Comparison of ENCODE assay signal across 8 mouse cellular contexts in genomic region chr7:80198863-80199262, GRCm38 (mm10). TPM values are rescaled to one million over a fixed set of nuclear protein-coding genes. Genes with fewer than 3 reads are reported as not detected.
DNase-seq lines count a peak whose midpoint lies in the region; ATAC-seq and TF ChIP-seq lines count a peak whose summit lies in the region.

No protein-coding gene starts in this region.

- H3K27ac ChIP-seq in kidney, embryonic 15.5 days: peak overlapping the region; percentile 94
- peak overlapping the region; percentile 97 for H3K27ac ChIP-seq in forebrain, embryonic 12.5 days
- 0 out of 2 replicates have a peak overlapping the region, but pooled peaks have one; percentile 3 for H3K27ac ChIP-seq in liver, adult 2 months (replicated peaks; ENCODE audit: insufficient read depth, low read depth, low read length)
- H3K27ac ChIP-seq in stomach, postnatal 0 days (replicated peaks): peak overlapping the region; percentile 96

- TF ChIP-seq EP300 in stomach, postnatal 0 days (optimal IDR thresholded peaks at IDR 0.05): no peak

- H3K4me2 ChIP-seq in kidney, embryonic 15.5 days: peak overlapping the region; percentile 78
- H3K4me2 ChIP-seq in forebrain, embryonic 12.5 days: peak overlapping the region; percentile 82
- peak overlapping the region; percentile 88 for H3K4me2 ChIP-seq in stomach, postnatal 0 days (replicated peaks; ENCODE audit: low read depth)

- peak; percentile 9; the same call in 1 of the 2 replicates for ATAC-seq in kidney, embryonic 15.5 days (replicated peaks; ENCODE audit: low FRiP score)
- peak; percentile 24 for ATAC-seq in forebrain, embryonic 12.5 days (ENCODE audit: low FRiP score)
- ATAC-seq in stomach, postnatal 0 days (ENCODE audit: low FRiP score, low TSS enrichment): no peak

- peaks cover 59% of the 10 kb centered on the region for H3K4me1 ChIP-seq in kidney, embryonic 15.5 days
- peaks cover 68% of the 10 kb centered on the region for H3K4me1 ChIP-seq in forebrain, embryonic 12.5 days
- H3K4me1 ChIP-seq in liver, adult 2 months (ENCODE audit: control insufficient read depth, insufficient read depth, low read length): peaks cover 28% of the 10 kb centered on the region
- H3K4me1 ChIP-seq in stomach, postnatal 0 days (replicated peaks; ENCODE audit: control insufficient read depth, insufficient read depth): peaks cover 8% of the 10 kb centered on the region

- no peak for TF ChIP-seq POLR2A in liver, adult 2 months (IDR thresholded peaks at IDR 0.05; ENCODE audit: extremely low read depth, insufficient read depth, low read length)

- TF ChIP-seq CTCF in liver, adult 2 months (IDR thresholded peaks at IDR 0.05; ENCODE audit: low read depth, low read length): no peak
- no peak for TF ChIP-seq CTCF in stomach, postnatal 0 days (IDR thresholded peaks at IDR 0.05; ENCODE audit: low read depth)

- peak overlapping the region; percentile 64 for H3K4me3 ChIP-seq in kidney, embryonic 15.5 days (replicated peaks)
- peak overlapping the region; percentile 70 for H3K4me3 ChIP-seq in forebrain, embryonic 12.5 days (replicated peaks)
- peak overlapping the region; percentile 73 for H3K4me3 ChIP-seq in liver, adult 2 months (ENCODE audit: insufficient read depth, low read depth, low read length)
- H3K4me3 ChIP-seq in stomach, postnatal 0 days (ENCODE audit: low read depth, low read length): peak overlapping the region; percentile 70

- peaks cover 13% of the 10 kb centered on the region for H3K79me2 ChIP-seq in liver, adult 2 months (ENCODE audit: control insufficient read depth, insufficient read depth, low read length)

- H3K9ac ChIP-seq in kidney, embryonic 15.5 days: peak overlapping the region; percentile 73
- H3K9ac ChIP-seq in forebrain, embryonic 12.5 days: peak overlapping the region; percentile 83
- peak overlapping the region; percentile 81 for H3K9ac ChIP-seq in liver, adult 2 months (ENCODE audit: low read depth, low read length)
- H3K9ac ChIP-seq in stomach, postnatal 0 days (ENCODE audit: low read length): peak overlapping the region; percentile 81

- no peak for DNase-seq in kidney, postnatal 14 days
- DNase-seq in MN1 (ENCODE audit: low spot score): peak; percentile 51
- DNase-seq in liver, adult 2 months (ENCODE audit: extremely low read depth, low read depth, low spot score): no peak
- no peak for DNase-seq in stomach, postnatal 0 days (ENCODE audit: low spot score)
- DNase-seq in left cerebral cortex, adult 9 months (ENCODE audit: low spot score in 2 of 2): no peak
- DNase-seq in right cerebral cortex, postnatal 36 days (ENCODE audit: low spot score in 2 of 2): no peak

- 0% methylated on average over 11 of the region's 11 CpGs for WGBS in kidney, embryonic 15.5 days
- WGBS in forebrain, embryonic 12.5 days: 2% methylated on average over 11 of the region's 11 CpGs
- 5% methylated on average over 11 of the region's 11 CpGs for WGBS in liver, adult 2 months
- under 1% methylated on average over 11 of the region's 11 CpGs for WGBS in stomach, postnatal 0 days

- no peaks in the 10 kb centered on the region for H3K27me3 ChIP-seq in kidney, embryonic 15.5 days
- no peaks in the 10 kb centered on the region for H3K27me3 ChIP-seq in forebrain, embryonic 12.5 days
- H3K27me3 ChIP-seq in liver, adult 2 months (ENCODE audit: control insufficient read depth, insufficient read depth, low read length): no peaks in the 10 kb centered on the region
- no peaks in the 10 kb centered on the region for H3K27me3 ChIP-seq in stomach, postnatal 0 days (ENCODE audit: control insufficient read depth, insufficient read depth, low read length)

- H3K36me3 ChIP-seq in kidney, embryonic 15.5 days: peaks cover 7% of the 10 kb centered on the region; the same call in 1 of the 2 replicates
- H3K36me3 ChIP-seq in forebrain, embryonic 12.5 days (replicated peaks): 0 out of 2 replicates have a peak, but pooled peaks cover 3% of the 10 kb centered on the region
- H3K36me3 ChIP-seq in liver, adult 2 months (ENCODE audit: control insufficient read depth, insufficient read depth, low read length): no peaks in the 10 kb centered on the region
- no peaks in the 10 kb centered on the region for H3K36me3 ChIP-seq in stomach, postnatal 0 days (ENCODE audit: control insufficient read depth, insufficient read depth, low read length)

- no peaks in the 10 kb centered on the region for H3K9me3 ChIP-seq in kidney, embryonic 15.5 days (replicated peaks)
- H3K9me3 ChIP-seq in forebrain, embryonic 12.5 days: no peaks in the 10 kb centered on the region
- H3K9me3 ChIP-seq in stomach, postnatal 0 days (ENCODE audit: control insufficient read depth, low read length): no peaks in the 10 kb centered on the region

RNA-seq across cellular contexts. Expression of gene Sema4b, which starts 12.2 kb away (rescaled TPM):
- polyA plus RNA-seq in kidney, embryonic 15.5 days (2015; fragmentation: Nextera tagmentation; extraction: Ambion mirVana): 17.1 and 21.9 TPM in 2 replicates
- polyA plus RNA-seq in forebrain, embryonic 12.5 days (2016; fragmentation: Nextera tagmentation; extraction: Ambion mirVana): 16.7 and 19.4 TPM in 2 replicates
- total RNA-seq in liver, adult 2 months (2014; rRNA removed): 3.7 and 5.4 TPM in 2 replicates
- 4.0 and 4.4 TPM in 2 replicates for polyA plus RNA-seq in liver, adult 2 months (2012; rRNA removed)
- 19.4 and 19.9 TPM in 2 replicates for polyA plus RNA-seq in stomach, postnatal 0 days (2015; fragmentation: Nextera tagmentation; extraction: Ambion mirVana)

RNA-seq across cellular contexts. Expression of gene Cib1, which starts 33.8 kb away (rescaled TPM):
- polyA plus RNA-seq in kidney, embryonic 15.5 days (2015; fragmentation: Nextera tagmentation; extraction: Ambion mirVana): 108 and 122 TPM in 2 replicates
- polyA plus RNA-seq in forebrain, embryonic 12.5 days (2016; fragmentation: Nextera tagmentation; extraction: Ambion mirVana): 34.7 and 41.6 TPM in 2 replicates
- total RNA-seq in liver, adult 2 months (2014; rRNA removed): 51.7 and 62.5 TPM in 2 replicates
- 108 and 114 TPM in 2 replicates for polyA plus RNA-seq in liver, adult 2 months (2012; rRNA removed)
- 187 and 189 TPM in 2 replicates for polyA plus RNA-seq in stomach, postnatal 0 days (2015; fragmentation: Nextera tagmentation; extraction: Ambion mirVana)

RNA-seq across cellular contexts. Expression of gene Gdpgp1, which starts 33.8 kb away (rescaled TPM):
- polyA plus RNA-seq in kidney, embryonic 15.5 days (2015; fragmentation: Nextera tagmentation; extraction: Ambion mirVana): 3.5 and 3.9 TPM in 2 replicates
- polyA plus RNA-seq in forebrain, embryonic 12.5 days (2016; fragmentation: Nextera tagmentation; extraction: Ambion mirVana): 4.2 and 4.8 TPM in 2 replicates
- total RNA-seq in liver, adult 2 months (2014; rRNA removed): 1.2 and 1.9 TPM in 2 replicates
- polyA plus RNA-seq in liver, adult 2 months (2012; rRNA removed): 2.1 and 2.2 TPM in 2 replicates
- 2.9 and 3.2 TPM in 2 replicates for polyA plus RNA-seq in stomach, postnatal 0 days (2015; fragmentation: Nextera tagmentation; extraction: Ambion mirVana)

RNA-seq across cellular contexts. Expression of gene Ttll13, which starts 47.3 kb away (rescaled TPM):
- 1.2 and 2.1 TPM in 2 replicates for polyA plus RNA-seq in kidney, embryonic 15.5 days (2015; fragmentation: Nextera tagmentation; extraction: Ambion mirVana)
- 1.1 and 1.3 TPM in 2 replicates for polyA plus RNA-seq in forebrain, embryonic 12.5 days (2016; fragmentation: Nextera tagmentation; extraction: Ambion mirVana)
- total RNA-seq in liver, adult 2 months (2014; rRNA removed): 0.40 and 0.46 TPM in 2 replicates
- 0.57 and 0.95 TPM in 2 replicates for polyA plus RNA-seq in liver, adult 2 months (2012; rRNA removed)
- polyA plus RNA-seq in stomach, postnatal 0 days (2015; fragmentation: Nextera tagmentation; extraction: Ambion mirVana): 1.2 TPM in 2 replicates

Comparison
In these comparisons a context has a peak if more than half of its experiments do, and no peak if none do; other contexts are left out.
1. H3K27ac ChIP-seq: peak in every context shown above with its lines; median percentile 97 in forebrain, embryonic 12.5 days; 96 in stomach, postnatal 0 days; 94 in kidney, embryonic 15.5 days; 3 in liver, adult 2 months.